Mouse (Mus musculus) skeletal muscle tissue, adult 2 months (tissue): ENCODE data around the gene Smarca4.
"Not testable (repeated sequence)": the region's sequence is repeated elsewhere in the genome, so short reads cannot be mapped to it uniquely, and the experiment has no call there.

Source experiments
- DNase-seq: peaks from one replicate; pipeline ENCODE4 v3.0.0-alpha.2; 2012; ENCODE audit warnings: low read depth, low spot score

Smarca4 gene

DNA sequence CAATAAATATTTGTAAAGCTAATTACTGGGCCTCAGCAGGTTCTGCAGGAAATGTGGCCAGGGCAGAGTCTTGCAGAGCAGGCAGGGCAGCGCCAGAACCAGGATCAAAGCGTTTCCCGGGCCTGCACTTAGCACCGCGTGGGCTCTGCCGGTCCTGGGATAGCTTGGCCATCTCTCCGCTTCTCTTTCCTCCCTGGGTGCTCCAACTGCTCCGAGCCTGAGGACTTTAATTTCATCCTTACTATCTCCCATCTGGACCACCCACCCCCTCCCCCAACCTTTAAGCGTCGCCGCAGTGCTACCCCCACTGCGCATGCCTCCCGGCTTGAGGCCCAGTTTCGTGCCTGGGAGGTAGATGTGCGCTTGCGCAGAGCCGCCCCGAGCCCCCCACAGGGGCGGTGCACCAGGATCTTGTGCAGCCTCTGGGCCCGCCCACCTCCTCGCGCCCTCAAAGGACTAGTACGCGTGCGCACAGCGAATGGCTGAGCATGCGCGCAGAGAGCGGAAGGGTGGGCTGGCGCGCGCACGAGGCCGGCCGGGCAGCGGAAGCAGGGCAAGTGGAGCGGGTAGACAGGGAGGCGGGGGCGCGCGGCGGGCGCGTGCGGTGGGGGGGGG is at the start of gene Smarca4:
Gene Smarca4, plus strand, starts transcription at position 553 of the 615 bp plus-strand sequence.
- DNase-seq, result peak; percentile 99

DNA sequence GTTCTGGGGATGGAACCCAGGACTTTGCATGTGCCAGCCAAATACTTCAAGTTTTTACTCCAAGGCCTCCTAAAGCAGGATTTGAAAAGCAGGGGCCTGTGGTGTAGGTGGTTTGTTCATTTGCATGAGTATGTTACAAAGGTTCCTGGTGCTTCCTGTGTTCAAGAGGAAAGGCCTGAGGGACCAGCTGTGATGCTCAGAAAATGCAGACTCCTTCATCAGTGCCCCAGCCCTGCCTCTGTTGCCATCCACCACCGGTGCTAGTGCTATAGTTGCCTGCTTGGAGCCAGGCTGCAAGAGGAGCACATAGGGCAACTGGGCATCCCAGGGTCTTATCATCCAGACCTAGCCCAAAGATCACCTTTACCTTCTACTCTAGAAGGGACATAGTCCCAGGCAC is 49.4 kb upstream of the Smarca4 start:
- DNase-seq, result no peak

DNA sequence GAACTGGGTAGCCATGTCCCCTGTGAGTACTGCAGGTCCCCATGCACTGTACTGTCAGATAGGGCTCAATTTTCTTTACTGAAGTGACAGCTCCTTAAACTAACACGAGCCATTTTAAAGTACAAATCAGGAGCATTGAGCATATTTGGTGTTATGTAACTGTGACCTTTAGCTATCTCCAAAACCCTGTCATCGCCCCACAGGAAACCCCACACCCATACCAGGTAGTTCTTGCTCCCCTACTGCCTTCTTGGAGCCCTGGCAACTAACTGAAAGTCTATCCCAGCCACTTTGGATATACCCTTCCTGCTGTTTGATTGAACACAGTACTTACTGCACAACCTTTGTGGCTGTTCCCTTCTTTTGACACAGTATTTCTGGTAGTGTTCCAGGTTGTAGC is 48.9 kb upstream of the Smarca4 start:
- DNase-seq, result peak; percentile 80

DNA sequence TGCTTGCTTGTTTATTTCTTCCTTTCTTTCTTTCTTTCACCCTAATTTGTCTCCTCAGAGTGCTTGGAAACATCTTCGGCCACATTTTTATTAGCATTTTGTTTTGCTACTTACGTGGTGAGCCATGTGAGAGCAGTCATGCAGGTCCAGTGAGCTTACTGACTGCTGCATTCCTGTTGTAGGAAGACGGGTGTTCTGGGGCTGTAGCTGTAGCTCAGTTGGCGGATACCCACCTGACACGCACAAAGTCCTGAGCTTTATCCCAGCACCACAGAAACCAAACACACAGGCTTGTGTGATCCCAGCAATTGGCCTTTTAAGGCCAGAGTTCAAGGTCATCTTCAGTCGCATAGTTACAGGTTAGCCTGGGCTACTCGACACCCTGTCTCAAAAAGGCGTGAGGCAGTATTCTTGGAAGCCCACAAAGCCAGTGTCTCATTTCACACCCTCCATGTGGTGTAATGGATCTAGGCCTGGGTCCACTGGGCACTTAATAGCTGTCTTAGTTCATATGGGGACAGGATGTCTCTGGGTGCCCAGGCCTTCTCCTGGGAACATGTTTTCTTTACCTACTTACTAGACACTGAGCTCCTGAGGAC is 47.2 kb upstream of the Smarca4 start:
- DNase-seq, result peak; percentile 81

DNA sequence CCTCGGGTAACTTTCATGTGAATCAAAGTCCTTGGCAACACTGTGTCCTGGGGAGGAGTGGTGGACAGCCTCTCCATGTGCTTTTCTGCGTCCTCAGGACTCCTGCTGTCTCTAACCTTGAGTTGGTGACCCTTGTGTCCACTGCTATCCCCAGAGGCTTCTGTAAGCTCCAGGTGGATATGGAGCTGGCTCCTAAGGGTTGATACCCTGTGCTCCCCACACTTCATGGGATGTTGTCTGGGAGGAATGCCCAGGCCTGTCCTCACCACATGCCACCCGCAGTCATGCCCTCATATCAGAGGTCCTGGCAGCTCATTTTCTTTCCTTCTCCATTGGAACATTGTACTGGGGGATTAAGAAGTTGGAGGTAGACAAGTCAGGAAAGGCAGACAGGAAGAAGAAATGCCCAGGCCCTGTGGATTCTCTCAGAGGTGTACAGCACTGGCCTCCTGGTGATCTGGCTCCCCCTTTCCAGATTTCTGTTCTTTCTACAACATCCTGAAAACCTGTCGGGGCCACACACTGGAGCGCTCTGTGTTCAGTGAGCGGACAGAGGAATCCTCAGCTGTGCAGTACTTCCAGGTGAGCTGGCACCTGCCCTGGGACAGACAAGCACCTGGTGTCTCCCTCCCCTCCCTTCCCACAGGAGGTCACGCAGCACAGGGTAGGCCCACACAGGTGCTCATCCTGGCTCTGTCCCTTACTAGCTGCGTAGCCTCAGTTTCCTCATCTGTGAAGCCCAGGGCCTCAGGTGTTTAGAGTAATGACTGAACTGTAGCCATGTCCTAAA is 41.8 kb upstream of the Smarca4 start:
- DNase-seq, result no peak

DNA sequence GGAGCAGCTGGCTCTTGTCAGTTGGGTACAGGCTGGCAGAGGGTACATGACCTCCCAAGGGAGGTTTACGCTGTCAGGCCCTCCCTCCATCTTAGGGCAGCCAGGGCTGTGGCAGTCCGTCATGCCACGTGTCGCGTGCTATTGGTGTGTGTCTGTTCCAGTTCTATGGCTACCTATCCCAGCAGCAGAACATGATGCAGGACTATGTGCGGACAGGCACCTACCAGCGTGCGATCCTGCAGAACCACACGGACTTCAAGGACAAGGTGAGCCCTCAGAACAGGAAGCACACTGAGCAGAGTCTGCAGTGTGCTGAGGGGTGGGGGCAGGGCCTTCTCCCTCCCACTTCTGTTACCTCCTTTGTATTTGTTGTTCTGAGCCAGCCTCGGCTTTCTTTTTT is 40.7 kb upstream of the Smarca4 start:
- DNase-seq, result no peak

DNA sequence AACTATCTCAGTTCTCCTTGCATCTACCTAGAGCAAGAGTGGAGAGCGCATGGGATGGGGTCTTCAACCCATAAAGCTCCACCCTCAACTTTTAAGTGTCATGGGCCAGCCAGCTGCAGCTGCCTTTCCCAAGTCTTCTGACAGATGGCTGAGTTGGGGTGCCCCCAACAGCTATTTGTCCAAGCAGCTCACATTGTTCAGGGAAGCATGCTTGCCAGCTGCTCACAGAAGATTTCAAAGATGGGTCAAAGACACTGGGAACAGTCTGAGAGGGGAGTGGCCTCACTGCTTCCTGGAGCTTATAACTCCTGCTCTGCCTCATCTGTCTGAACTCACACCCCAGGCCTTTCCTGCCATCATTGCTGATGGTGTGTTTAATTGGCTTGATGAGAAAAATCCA is 39.7 kb upstream of the Smarca4 start:
- DNase-seq, result no peak

DNA sequence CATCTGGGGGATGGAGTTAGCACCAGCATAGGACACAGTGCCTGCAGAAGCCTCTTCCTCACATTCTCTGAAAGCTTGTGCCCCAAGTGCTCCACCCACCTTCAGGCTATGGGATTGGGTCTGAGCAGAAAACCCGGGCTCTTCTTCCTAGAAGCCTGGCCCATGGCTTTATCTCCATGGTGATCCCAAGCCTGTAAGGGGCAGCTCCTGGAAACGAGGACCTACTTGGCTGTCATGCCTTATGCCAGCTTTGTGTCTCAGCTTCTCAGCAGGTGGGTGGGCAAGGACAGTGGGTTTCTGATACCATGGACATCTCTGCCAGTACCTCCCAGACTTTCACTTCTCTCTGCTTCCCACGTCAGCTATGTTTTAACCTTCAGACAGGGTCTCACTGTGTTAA is 37.7 kb upstream of the Smarca4 start:
- DNase-seq, result no peak

DNA sequence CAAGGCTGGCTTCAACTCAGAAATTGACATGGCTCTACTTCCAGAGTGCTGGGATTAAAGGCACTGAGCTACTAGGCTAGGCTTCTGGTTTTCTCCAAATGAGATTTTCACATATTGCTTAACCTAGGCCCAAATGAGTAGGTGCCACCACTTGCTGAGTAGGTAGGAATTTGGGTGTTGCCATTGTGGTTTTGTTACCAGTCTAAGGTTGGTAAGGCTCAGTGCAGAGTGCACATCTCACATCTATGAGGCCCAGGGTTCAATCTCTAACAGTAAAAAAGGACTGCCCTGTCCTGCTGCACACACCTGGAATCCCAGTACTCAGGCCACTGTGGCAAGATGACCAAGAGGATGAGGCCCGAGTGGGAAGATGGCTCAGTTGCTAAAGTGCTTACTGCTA is 30.6 kb upstream of the Smarca4 start:
- no peak for DNase-seq

DNA sequence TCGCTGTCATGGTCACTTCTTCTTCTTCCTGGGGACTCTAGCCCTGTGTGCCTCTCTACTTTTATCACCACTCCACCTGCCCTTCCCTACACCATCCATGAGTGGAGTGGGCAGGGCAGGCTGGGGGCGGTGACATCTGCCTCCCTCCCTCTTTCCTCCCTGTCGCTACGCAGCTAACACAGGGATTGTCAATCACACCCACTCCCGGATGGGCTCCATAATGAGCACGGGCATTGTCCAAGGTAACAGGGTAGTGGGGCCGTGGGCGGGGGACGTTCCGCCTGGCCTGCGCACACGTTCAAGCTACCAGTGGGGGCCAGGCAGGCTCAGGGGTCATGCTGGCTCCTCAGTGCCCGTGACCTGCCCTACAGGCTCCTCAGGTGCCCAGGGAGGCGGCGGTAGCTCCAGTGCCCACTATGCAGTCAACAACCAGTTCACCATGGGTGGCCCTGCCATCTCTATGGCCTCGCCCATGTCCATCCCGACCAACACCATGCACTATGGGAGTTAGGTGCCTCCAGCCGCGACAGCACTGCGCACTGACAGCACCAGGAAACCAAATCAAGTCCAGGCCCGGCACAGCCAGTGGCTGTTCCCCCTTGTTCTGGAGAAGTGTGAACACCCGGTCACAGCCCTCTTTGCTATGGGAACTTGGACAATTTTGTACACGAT is 28.2 kb upstream of the Smarca4 start:
- no peak for DNase-seq

DNA sequence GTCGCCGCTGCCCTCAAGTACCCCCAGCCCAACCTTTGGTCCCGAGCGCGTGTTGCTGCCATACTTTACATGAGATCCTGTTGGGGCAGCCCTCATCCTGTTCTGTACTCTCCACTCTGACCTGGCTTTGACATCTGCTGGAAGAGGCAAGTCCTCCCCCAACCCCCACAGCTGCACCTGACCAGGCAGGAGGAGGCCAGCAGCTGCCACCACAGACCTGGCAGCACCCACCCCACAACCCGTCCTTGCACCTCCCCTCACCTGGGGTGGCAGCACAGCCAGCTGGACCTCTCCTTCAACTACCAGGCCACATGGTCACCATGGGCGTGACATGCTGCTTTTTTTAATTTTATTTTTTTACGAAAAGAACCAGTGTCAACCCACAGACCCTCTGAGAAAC is 27.6 kb upstream of the Smarca4 start:
- DNase-seq, result no peak

DNA sequence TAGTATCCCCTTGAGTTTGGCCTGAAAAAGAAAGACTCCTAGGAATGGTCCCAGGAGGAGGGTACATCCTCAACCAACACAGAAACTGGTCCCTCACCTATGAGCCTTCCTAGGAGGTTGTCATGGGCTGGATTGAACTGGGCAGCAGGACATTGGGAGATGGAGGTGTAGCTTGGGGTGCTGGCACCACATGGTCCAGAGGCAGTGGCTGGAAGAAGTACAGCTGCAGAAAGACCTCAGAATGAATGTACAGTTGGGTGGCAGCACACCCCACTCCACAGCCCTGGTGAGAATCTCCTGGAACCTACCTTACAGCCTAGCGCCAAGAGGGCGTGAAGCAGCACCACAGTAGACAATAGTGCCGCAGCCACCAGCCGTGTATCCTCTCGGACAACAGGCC is 26.4 kb upstream of the Smarca4 start:
- DNase-seq, result no peak

DNA sequence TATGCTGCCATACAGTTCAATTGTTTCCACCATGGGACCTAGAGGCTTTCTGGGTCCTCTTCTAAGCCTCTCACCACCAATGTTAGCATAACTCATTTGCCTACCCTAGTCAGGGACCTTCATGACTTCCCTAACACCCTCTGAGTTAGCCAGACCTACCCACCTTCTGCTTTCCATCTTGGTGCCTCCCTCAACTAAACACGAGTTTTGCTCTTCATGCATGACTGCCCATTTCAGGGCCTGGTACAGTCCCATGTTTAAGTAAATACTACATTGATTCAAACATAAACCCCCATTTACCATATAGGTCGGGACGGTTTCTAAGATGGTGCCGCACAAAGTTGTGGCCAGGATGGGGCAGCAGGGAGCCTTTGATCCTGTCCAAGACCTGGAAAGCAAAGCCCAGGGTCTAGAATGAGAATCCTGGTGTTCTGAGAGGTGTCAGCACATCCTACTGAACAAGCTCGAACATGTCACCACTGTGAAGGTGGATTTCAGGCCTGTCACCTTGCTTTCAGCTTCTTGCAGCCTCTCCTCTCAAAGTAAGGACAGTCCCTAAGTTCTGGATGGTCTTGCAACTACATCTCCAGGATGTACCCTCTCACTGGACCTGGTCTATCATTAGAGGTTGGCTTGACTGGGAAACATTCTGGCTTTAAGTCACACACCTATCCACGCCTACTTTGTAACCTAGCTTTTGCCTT is 24.7 kb upstream of the Smarca4 start:
- no peak for DNase-seq

DNA sequence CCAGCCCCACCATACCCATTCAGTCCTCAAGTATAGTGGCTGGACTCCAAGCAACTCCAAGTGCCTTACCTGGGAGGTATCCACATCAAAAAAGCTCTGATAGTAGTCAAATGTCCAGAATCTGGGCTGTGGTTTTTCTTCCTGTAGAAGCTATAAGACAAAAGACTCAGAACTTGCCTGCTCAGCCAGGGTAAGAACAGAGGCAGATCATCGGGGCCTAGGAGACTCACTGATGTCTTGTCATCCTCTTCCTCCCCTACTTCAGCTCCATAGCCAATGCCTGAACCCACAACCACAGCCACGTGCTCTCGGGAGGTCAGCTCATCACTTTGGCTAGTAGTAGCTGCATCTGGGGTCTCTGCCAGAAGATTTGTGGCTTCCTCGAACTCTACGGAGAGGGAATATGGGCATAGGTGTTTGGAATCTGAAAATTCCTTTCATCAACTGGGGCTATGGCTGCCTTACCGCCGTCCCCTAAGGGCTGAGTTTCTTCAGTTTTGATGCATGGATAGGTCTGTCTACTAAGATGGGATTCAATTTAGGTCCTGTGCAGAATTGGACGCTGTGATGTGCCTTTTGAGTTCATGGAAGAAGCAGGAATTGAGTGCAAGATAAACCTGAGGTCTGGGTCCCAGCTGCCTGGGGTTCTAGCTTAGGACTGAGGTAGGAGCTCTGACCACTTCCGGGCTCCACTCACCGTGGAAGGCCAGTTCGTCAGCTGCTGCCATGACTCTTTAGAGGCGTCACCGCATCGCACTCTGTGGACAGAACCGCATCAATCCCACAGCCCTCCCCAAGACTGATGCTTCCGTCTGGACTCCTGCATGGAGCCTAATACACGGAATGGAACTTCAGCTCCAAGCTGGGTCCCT is 23.9 kb upstream of the Smarca4 start:
- DNase-seq, result no peak

DNA sequence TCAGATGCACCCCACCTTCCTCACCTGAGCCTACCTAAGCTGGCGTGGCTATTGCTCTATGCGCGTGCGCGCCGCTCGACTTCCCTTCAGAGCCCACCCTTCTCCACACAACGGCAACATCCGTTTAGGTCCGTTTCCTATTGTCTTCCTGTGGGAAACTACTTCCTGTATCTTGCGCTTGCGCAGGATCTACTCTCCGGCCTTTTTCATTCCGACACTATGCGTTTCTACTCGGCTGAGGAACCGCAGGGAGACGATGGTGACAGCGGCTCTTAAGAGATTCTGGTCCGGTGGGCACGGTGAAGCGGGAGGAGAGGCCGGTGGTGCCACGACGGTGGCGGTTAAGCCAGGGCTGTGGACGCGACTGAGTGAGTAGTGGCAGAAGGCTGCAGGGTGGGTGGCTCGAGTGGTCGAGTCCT is 23.3 kb upstream of the Smarca4 start, which contains the start of the genes Timm29 and Yipf2:
Gene Timm29, plus strand, starts transcription at position 20 of the 419 bp plus-strand sequence.
Gene Yipf2, minus strand, starts transcription at position 126 of the 419 bp plus-strand sequence.
- peak; percentile 96 for DNase-seq

DNA sequence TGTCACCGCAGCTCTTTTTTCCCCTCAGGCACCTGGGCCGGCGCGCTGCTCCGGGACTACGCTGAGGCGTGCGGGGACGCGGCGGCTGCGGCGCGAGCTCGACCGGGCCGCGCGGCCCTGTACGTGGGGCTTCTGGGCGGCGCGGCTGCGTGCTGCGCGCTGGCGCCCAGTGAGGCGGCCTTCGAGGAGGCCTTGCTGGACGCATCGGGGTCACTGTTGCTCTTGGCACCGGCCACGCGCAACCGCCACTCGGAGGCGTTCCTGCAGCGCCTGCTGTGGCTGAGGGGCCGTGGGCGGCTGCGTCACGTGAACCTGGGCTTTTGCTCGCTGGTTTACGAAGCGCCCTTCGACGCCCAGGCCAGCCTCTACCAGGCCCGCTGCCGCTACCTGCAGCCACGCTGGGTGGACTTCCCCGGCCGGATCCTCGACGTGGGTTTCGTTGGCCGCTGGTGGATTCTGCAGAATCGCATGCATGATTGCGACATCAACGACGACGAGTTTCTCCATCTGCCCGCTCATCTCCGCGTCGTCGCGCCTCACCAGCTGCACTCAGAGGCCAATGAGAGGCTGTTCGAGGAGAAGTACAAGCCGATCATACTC is 22.7 kb upstream of the Smarca4 start:
- no peak for DNase-seq

DNA sequence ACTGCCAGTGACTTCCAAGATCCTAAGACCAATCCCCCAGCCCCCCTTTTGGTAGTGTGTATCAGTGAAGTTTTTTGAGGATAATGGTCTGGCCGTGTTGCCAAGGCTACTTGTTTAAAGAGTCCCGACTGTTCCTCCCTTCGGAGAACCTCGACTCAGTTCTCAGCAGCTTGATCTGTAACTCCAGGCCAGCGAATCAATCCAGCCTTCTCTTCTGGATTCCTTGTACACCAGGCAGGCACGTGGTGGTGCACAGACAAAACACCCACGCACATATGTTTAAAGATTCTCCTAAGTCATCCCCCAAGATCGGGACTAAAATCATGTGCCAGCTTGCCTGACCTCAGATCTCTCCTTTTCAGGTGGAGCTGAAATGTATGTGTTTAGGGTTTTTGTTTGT is 21.6 kb upstream of the Smarca4 start:
- DNase-seq, result not testable (repeated sequence)

DNA sequence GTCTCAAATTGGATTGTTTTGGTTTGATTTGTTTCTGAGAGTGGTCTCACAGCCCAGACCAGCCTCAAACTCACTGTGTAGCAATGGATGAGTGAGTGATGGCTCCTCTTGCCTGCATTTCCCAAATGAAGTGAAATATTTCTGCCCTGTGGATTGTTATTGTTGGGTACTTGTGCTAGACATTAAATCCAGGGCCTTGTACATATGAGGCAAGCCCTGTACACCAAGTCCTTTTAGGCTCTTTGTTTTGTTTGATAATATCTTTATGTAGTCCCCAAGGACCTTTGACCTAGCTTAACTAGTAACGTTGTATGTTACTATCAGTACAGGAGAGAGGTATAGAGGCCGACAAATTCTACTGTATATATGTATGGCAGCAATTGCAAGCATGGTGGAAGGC is 21.1 kb upstream of the Smarca4 start:
- DNase-seq, result no peak

DNA sequence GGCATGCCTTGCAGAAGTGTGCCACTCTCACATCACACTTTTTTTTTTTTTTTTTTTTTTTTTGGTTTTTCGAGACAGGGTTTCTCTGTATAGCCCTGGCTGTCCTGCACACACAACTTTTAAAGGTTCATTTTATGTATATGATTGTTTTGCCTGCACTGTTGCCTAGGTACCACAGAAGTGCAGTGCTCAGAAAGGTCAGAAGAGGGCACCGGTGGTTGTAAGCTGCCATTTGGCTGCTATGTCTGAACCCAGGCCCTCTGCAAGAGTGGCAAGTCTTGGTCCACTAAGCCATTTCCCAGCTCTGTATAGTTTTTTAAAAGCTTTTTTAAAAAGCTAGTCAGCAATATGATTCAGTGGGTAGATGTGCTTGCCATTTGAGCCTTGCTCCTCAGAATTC is 17.8 kb upstream of the Smarca4 start:
- no peak for DNase-seq

DNA sequence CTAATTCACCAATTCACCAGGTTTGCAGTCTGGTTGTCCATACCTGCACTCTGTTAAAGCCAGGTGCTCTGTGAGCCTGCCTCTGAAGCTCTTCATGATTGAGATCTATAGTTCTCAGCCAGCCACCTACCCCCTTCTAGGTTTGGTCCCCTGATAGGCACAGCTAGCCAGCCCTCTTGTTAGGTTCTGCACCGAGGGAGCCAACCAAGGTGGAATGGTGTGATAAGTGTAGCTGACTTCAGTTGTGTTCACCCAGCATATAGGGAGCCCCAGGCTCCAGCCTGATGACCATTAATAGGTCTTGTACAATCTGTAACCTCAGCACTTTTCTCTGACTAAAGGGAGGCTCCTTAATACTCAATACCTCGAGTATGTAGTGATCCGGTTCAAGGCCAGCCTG is 15.8 kb upstream of the Smarca4 start:
- no peak for DNase-seq
